Mouse (Mus musculus): ENCODE results near the gene Rbfox3. TPM values are rescaled to one million over a fixed set of nuclear protein-coding genes. Genes with fewer than 3 reads are reported as not detected.

The Rbfox3 gene
- polyA plus RNA-seq, 1 experiment from 2014 or later = 0.29 TPM

DNA sequence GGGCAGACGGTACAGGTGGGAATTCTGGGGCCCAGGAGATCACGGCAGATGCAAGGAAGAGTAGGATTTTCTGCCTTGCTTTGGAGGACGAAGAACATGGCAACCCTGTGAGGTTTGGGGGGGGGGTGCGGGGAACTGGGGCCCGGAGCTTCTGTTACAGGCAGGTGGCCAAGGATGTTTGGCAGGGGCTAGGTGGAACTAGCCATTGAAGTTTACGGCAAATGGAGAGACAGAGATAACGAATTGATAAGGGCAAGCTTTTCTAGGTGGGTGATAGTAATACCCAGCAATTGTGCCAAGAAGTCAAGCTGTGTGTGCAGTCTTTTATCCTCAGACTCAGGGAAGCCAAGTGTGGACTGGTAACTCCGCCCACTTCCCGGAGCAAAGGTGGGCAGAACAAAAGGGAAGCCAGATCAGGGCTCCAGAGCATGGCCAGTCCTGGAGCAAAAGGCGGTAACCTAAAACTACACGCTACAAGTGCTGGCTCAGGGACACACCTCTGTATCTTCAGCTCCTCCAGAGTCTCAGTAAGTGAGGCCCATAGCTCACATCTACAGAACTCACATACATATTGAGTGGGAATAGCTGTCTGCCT lies 443.9 kb downstream of the Rbfox3 start:
- Histone ChIP-seq H3K4me2 (no peak overlapping the region), H3K27ac (no peak overlapping the region), H3K27me3 (no peaks in the 10 kb centered on the region), H3K9me3 (no peaks in the 10 kb centered on the region), H3K4me1 (peaks cover 10% of the 10 kb centered on the region), H3K4me3 (no peak overlapping the region), H3K36me3 (no peaks in the 10 kb centered on the region), H3K9ac (no peak overlapping the region)
- WGBS = 49% methylated on average over 11 of the region's 11 CpGs
- no peak for ATAC-seq (ENCODE audit: borderline replicate concordance, extremely low read depth, low FRiP score, low TSS enrichment)

DNA sequence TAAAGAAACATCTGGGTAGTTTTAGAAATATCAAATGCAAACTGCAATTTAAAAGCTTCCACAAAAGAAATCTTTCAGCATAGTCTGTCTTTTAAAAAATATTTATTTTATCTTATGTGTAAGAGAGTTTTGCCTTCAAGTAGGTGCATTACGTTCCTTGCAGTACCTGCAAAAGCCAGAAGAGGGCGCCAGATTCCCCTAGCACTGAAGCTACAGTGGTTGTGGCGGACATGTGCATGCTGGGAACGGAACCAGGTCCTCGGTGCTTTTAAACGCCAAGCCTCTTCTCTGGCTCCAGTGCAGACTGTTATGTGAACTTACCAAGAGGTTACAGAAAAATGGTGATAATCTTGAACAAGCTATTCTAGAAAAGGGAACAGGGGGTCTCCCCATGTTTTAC lies 451.1 kb downstream of the Rbfox3 start:
- peaks cover 8% of the 10 kb centered on the region; the same call in 1 of the 2 replicates for H3K4me1 ChIP-seq
- no peaks in the 10 kb centered on the region for H3K36me3 ChIP-seq
- H3K27ac ChIP-seq = no peak overlapping the region
- H3K9me3 ChIP-seq = no peaks in the 10 kb centered on the region
- no peak overlapping the region for H3K4me2 ChIP-seq
- H3K27me3 ChIP-seq = no peaks in the 10 kb centered on the region
- ATAC-seq (ENCODE audit: borderline replicate concordance, extremely low read depth, low FRiP score, low TSS enrichment) = no peak
- H3K9ac ChIP-seq = no peak overlapping the region
- 62% methylated on average over 6 of the region's 6 CpGs for WGBS
- no peak overlapping the region for H3K4me3 ChIP-seq

DNA sequence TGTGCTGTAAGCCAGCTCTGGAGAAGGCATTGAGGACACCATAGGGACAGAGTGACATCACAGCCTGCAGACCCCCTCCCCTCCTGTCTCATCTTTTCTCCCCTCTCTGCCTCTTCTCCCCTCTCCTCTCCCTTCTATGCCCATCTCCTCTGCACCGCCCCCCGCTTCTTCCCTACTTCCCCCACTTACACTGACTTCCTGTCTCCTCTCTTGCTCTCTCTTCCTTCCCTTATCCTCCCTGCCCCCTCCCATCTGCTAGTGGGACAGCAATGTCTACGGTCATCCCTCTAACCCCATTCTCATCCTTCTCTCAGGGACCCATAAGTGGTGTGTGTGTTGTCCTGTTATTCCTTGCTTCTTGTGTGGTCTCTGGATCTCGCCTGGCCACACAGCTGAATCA lies 451.9 kb downstream of the Rbfox3 start:
- H3K4me3 ChIP-seq = no peak overlapping the region
- no peak overlapping the region for H3K4me2 ChIP-seq
- H3K9ac ChIP-seq = no peak overlapping the region
- ATAC-seq (ENCODE audit: borderline replicate concordance, extremely low read depth, low FRiP score, low TSS enrichment) = no peak; the same call in 1 of the 2 replicates
- no peaks in the 10 kb centered on the region for H3K36me3 ChIP-seq
- WGBS = 62% methylated on average over 4 of the region's 4 CpGs
- H3K9me3 ChIP-seq = no peaks in the 10 kb centered on the region
- peaks cover 8% of the 10 kb centered on the region; the same call in 1 of the 2 replicates for H3K4me1 ChIP-seq
- H3K27me3 ChIP-seq = no peaks in the 10 kb centered on the region
- no peak overlapping the region for H3K27ac ChIP-seq

DNA sequence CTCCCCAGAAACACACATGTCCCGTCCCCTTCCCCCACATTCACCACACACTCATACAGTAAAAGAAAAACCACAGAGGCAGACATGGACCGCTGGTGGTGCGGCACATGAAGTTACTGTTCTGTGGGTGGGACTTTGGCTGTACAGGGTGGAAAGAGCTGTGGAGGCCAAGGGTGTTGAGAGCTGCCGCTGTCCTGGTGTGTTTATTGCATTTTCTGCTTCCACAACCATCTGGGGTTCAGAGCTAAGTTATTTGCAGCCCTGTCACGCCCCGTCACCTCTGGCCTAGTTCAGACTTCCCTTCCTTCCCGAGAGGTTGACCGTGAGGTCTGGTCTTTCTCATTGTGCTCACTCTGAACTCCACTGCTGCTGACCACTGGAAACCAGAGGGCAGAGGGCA lies 452.3 kb downstream of the Rbfox3 start:
- Histone ChIP-seq H3K9me3 (no peaks in the 10 kb centered on the region), H3K4me1 (peaks cover 8% of the 10 kb centered on the region; the same call in 1 of the 2 replicates), H3K36me3 (no peaks in the 10 kb centered on the region), H3K9ac (no peak overlapping the region), H3K27ac (no peak overlapping the region), H3K4me2 (no peak overlapping the region), H3K27me3 (no peaks in the 10 kb centered on the region), H3K4me3 (no peak overlapping the region)
- no peak; the same call in 1 of the 2 replicates for ATAC-seq (ENCODE audit: borderline replicate concordance, extremely low read depth, low FRiP score, low TSS enrichment)
- 41% methylated on average over 8 of the region's 8 CpGs for WGBS

DNA sequence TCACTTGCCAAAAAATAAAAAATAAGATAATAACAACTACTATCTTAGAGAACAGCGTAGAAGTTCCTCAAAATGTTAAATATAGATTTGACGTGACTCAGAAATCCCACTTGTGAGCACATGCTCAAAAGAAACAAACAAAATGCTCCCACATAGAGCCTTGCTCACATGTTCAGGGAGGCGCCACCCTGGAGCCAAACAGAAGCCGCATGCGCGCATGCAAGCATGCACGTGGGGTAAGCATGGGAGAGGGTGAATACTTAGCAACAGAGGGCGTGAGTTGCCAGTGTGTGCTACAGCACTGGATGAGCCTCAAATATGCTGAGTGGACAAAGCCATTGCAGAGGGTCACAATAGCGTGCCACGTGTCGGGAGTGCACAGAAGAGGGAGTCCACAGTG lies 454.5 kb downstream of the Rbfox3 start:
- no peak for ATAC-seq (ENCODE audit: borderline replicate concordance, extremely low read depth, low FRiP score, low TSS enrichment)
- Histone ChIP-seq H3K9me3 (no peaks in the 10 kb centered on the region), H3K4me1 (0 out of 2 replicates have a peak, but pooled peaks cover 5% of the 10 kb centered on the region), H3K9ac (no peak overlapping the region), H3K4me3 (no peak overlapping the region), H3K27me3 (no peaks in the 10 kb centered on the region), H3K27ac (no peak overlapping the region), H3K4me2 (no peak overlapping the region), H3K36me3 (no peaks in the 10 kb centered on the region)
- WGBS = 71% methylated on average over 11 of the region's 11 CpGs

DNA sequence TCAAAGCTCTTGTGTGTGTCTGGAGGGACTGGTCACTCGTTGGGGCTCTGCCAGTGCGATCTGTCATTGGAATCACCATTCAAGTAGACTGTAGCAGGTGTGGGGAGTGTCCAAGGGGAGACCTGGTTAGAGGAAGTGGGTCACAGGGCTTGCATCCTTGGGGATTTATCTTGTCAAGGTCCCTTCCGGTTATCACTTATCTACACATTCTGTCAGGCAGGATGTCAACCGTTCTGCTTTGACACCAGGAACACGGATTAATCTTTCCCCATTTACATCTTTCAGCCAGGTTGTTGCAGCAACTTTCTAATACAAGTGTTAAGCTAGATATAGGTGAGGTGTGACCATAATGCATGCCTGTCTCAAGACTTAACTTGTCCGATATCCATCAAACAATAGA lies 455.6 kb downstream of the Rbfox3 start:
- Histone ChIP-seq H3K4me1 (0 out of 2 replicates have a peak, but pooled peaks cover 2% of the 10 kb centered on the region), H3K9ac (no peak overlapping the region), H3K4me3 (no peak overlapping the region), H3K27ac (no peak overlapping the region), H3K9me3 (no peaks in the 10 kb centered on the region), H3K4me2 (no peak overlapping the region), H3K36me3 (no peaks in the 10 kb centered on the region), H3K27me3 (no peaks in the 10 kb centered on the region)
- no peak for ATAC-seq (ENCODE audit: borderline replicate concordance, extremely low read depth, low FRiP score, low TSS enrichment)
- WGBS = 60% methylated on average over 6 of the region's 6 CpGs

DNA sequence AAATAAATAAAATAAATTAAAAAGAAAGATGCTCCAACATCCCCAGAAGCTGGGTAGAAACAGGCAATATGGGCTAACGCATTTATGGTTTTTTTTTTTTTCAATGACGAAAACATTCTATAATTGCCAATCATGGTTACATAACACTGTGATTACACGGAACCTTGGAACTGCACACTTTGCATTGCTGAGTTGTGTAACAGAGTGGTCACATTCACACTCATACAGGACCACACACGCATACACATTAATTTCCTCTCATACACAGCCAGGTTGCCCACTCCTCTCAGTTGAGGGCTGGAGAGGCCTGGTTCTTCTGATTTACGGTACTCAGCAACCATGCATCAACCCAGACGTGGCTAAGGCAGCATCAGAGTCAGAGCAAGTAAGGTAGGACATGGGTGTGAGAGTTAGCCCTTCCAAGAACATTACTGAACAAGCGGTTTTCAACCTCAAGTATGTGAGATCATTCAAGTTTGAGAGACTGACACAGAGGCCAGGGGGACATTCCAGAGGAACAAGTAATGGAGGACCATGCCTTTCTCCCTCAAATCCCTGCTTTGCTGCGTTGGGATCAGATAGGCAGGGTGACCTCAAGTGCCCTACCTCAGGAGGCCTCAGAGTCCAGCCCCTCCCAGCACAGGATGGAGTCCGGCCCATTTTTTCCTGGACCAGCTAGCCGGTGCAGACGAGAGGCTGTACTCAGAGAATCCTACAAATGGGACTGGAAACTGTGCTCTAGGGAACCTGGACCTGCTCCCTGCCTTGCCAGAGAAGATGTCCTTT lies 457.3 kb downstream of the Rbfox3 start:
- 60% methylated on average over 11 of the region's 11 CpGs for WGBS
- no peaks in the 10 kb centered on the region for H3K4me1 ChIP-seq
- H3K9ac ChIP-seq = no peak overlapping the region
- H3K36me3 ChIP-seq = no peaks in the 10 kb centered on the region
- H3K4me3 ChIP-seq = no peak overlapping the region
- no peak overlapping the region for H3K4me2 ChIP-seq
- no peak overlapping the region for H3K27ac ChIP-seq
- no peaks in the 10 kb centered on the region for H3K27me3 ChIP-seq
- ATAC-seq (ENCODE audit: borderline replicate concordance, extremely low read depth, low FRiP score, low TSS enrichment) = no peak
- H3K9me3 ChIP-seq = no peaks in the 10 kb centered on the region

DNA sequence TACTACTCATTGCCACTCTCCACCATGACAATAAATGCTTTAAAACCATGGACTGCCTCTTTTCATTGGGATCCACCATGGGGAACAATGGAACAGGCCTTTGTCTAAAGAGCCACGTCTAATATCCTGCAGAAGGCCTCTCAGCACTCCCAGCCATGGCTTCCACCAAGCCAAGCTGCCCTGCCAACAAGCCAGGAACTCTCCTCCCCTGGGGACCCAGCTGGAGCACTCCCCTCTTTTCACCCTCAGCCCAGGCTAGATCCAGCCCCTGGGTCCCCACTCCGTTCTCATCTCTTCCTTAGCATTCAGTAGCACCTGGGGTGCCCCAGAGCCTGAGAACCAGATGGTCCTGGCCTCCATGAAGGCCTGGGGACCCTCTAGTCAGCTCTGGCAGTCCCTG lies 458.4 kb downstream of the Rbfox3 start:
- Histone ChIP-seq H3K4me2 (no peak overlapping the region), H3K9ac (no peak overlapping the region), H3K27me3 (no peaks in the 10 kb centered on the region), H3K27ac (no peak overlapping the region), H3K4me3 (no peak overlapping the region), H3K4me1 (no peaks in the 10 kb centered on the region), H3K9me3 (no peaks in the 10 kb centered on the region), H3K36me3 (no peaks in the 10 kb centered on the region)
- WGBS = 71% methylated on average over 2 of the region's 2 CpGs
- ATAC-seq (ENCODE audit: borderline replicate concordance, extremely low read depth, low FRiP score, low TSS enrichment) = no peak

DNA sequence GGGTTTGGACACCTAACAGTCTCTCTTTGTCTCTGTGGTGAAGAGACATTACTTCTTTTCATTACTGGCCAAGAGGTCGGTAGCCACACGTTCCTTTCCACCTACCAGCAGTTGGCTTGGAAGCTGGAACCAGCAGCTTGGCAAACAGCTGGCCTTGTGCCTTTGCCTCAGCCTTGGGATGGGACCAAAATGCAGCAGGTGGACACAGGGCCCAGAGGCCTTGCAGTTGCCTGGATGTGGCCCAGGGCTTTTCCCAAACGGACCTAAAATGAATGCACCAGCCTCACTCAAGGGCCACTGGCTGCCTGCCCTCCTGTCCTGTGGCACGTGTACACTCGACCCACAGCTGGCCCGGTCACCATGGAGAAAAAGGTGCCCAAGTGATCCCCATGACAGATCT lies 460.2 kb downstream of the Rbfox3 start:
- H3K27ac ChIP-seq = no peak overlapping the region
- H3K9ac ChIP-seq = no peak overlapping the region
- H3K4me3 ChIP-seq = no peak overlapping the region
- no peaks in the 10 kb centered on the region for H3K4me1 ChIP-seq
- H3K9me3 ChIP-seq = no peaks in the 10 kb centered on the region
- H3K27me3 ChIP-seq = no peaks in the 10 kb centered on the region
- H3K4me2 ChIP-seq = no peak overlapping the region
- WGBS = 76% methylated on average over 6 of the region's 6 CpGs
- no peaks in the 10 kb centered on the region for H3K36me3 ChIP-seq
- no peak for ATAC-seq (ENCODE audit: borderline replicate concordance, extremely low read depth, low FRiP score, low TSS enrichment)

DNA sequence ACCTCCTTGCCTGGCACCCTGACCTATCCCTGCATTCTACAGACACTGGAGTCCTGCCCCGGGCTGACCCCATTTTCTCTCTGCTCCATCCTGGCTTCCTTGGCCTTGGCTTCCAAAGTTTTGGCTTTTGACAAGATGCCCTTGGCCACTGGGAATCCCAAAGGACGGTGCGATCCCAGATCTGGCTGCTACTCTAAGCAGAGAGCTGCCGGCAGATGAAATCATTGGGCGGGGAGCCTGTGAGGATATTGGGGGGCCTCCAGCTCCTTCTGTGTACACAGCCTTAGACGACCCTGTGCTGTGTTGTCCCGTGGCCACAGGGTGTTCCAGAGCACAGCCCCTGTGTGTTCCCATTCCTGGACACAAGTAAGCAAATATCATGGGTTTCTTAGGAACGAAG lies 463.0 kb downstream of the Rbfox3 start:
- no peak overlapping the region for H3K27ac ChIP-seq
- H3K4me1 ChIP-seq = no peaks in the 10 kb centered on the region
- H3K36me3 ChIP-seq = no peaks in the 10 kb centered on the region
- no peak overlapping the region for H3K9ac ChIP-seq
- no peak for ATAC-seq (ENCODE audit: borderline replicate concordance, extremely low read depth, low FRiP score, low TSS enrichment)
- no peak overlapping the region for H3K4me2 ChIP-seq
- 74% methylated on average over 8 of the region's 8 CpGs for WGBS
- H3K4me3 ChIP-seq = no peak overlapping the region
- no peaks in the 10 kb centered on the region for H3K27me3 ChIP-seq
- no peaks in the 10 kb centered on the region for H3K9me3 ChIP-seq

DNA sequence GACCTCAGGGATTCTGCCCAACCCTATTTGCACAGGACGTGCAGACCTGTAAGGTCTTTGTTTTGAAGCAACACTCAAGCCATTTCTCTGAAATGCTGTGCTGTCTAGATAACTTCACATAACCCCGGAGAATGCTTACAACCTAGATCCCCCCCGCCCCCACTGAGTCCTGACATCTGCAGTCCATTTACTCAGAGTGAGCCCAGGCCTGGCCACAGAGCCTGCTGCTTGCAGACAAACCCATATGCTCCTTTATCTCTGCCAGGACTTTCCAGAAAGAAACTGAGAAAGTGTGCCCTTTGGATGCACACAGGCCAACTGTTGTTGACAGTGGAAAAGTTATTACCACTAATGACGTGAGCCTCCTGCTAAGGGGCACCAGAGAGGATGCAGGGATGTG lies 464.1 kb downstream of the Rbfox3 start:
- Histone ChIP-seq H3K36me3 (no peaks in the 10 kb centered on the region), H3K4me2 (no peak overlapping the region), H3K4me3 (no peak overlapping the region), H3K9me3 (no peaks in the 10 kb centered on the region), H3K4me1 (peaks cover 6% of the 10 kb centered on the region), H3K27me3 (no peaks in the 10 kb centered on the region), H3K9ac (no peak overlapping the region), H3K27ac (no peak overlapping the region)
- WGBS = 55% methylated on average over 4 of the region's 4 CpGs
- no peak for ATAC-seq (ENCODE audit: borderline replicate concordance, extremely low read depth, low FRiP score, low TSS enrichment)

DNA sequence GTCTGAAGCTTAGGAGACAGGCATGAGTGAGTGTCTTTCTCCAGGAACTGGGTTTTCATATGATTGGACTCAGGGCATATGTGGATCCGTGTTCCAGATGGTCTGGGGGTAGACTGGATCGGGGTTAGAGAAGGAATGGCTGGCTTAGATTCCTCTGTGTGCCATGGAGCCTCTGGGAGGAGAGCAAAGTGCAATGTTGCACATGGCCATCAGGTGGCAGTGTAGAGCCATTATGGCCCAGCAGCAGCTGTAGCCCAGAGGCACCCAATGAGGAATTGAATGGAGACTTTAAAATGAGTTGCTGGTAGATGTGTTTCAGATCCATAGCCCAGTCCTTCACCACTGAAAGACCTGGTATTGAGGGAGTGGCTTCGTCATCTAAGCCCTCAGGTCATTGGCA lies 465.6 kb downstream of the Rbfox3 start:
- 10% methylated on average over 3 of the region's 3 CpGs for WGBS

More for the DNA sequence above, 465.6 kb downstream of the Rbfox3 start:
- no peaks in the 10 kb centered on the region for H3K9me3 ChIP-seq
- H3K4me1 ChIP-seq = peaks cover 6% of the 10 kb centered on the region
- no peak overlapping the region for H3K4me3 ChIP-seq
- no peak overlapping the region for H3K4me2 ChIP-seq
- H3K27me3 ChIP-seq = no peaks in the 10 kb centered on the region
- no peak overlapping the region for H3K27ac ChIP-seq
- H3K36me3 ChIP-seq = no peaks in the 10 kb centered on the region
- no peak overlapping the region for H3K9ac ChIP-seq
- 0 out of 2 replicates have a peak, but pooled peaks have one; percentile 47 for ATAC-seq (ENCODE audit: borderline replicate concordance, extremely low read depth, low FRiP score, low TSS enrichment)
